Mouse (Mus musculus): ENCODE data around the gene Slc39a7. TPM values are rescaled to one million over a fixed set of nuclear protein-coding genes. Genes with fewer than 3 reads are reported as not detected.

Gene Slc39a7
- total and polyA plus RNA-seq, 2 experiments from 2014 or later = 152 to 229 TPM

DNA sequence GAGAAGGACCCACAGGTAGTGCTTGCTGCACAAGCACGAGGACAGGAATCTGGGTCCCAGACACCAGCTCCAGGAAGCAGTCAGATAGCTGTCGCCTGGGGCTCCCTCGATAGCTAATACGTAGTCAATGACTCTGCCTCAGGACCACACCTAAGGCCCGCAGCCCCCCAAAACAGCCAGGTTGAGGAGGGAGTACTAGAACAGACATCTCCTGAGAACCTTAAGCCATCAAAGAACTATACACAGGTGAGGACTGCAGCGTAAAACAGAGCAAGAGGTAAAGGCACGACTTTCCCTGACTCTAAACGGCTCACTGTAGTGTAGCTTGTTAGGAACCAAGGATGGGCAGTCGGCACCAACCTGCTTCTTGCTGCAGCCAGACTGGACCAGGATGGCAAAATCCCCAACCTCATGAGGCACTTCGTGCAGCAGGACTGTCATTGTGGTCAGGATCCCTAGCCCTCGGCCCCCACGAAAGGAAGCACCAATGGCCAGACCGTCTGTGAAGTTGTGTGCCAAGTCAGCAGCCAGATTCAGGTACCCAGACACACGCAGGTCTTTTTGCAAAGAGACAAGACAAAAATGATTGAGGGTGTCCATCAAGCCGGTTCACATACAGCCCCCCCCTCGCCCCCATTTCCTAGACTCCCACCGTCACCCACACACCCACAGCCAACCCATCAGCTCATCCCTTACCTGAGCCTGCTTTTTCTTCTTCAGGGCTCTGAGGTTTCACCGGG lies 2.2 kb downstream of the Slc39a7 start:
- H3K27ac ChIP-seq (ENCODE audit: low read depth, low read length) = no peak overlapping the region
- no peak for TF ChIP-seq CTCF (IDR thresholded peaks at IDR 0.05)
- H3K4me2 ChIP-seq (ENCODE audit: low read depth, low read length, poor library complexity, severe bottlenecking) = peak overlapping the region; percentile 97
- peaks cover 37% of the 10 kb centered on the region for H3K4me1 ChIP-seq (ENCODE audit: insufficient read depth, low read length)
- DNase-seq (ENCODE audit: low spot score) (no peak), ATAC-seq (ENCODE audit: low FRiP score) (no peak)
- no peaks in the 10 kb centered on the region for H3K9me3 ChIP-seq (ENCODE audit: low read length)
- no peaks in the 10 kb centered on the region for H3K27me3 ChIP-seq (ENCODE audit: insufficient read depth, low read length)
- H3K4me3 ChIP-seq (ENCODE audit: low read depth, low read length) = no peak overlapping the region
- peaks cover 16% of the 10 kb centered on the region for H3K36me3 ChIP-seq (ENCODE audit: insufficient read depth, low read length)
- peak overlapping the region; percentile 96; the same call in 1 of the 2 replicates for H3K9ac ChIP-seq (replicated peaks; ENCODE audit: low read length, poor library complexity, severe bottlenecking)
- WGBS = 80% methylated on average over 18 of the region's 18 CpGs

DNA sequence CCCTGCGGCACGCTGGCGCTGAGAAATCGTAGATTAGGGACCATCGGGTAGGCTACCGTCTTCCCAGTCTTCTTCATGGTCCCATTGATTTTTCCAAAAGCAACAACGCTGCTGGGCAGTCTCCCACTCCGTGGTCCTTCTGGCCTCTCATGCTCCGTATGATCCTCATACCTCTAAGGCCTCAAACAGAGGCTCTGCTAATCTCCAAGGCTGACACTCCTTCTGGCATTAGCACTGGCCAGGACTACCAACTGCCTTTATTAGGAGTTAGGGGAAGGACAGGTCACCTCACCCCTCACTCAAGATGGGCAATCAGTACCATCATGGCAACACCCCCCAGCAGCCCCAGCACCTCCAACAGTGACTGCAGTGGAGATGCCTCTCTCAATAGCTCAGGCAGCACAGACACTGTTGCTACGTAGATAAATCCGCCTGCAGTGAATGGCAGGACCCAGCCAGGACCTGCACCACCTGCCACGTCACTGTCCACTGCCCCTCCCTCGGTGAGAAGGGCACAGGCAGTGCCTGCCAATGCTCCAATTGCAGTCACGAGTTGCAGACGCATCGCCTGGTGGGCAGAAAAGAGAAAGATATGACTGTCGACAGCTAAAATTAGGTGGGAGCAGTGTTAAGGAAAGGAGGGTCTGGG lies 2.9 kb downstream of the Slc39a7 start:
- DNase-seq (ENCODE audit: low spot score) (no peak), ATAC-seq (ENCODE audit: low FRiP score) (no peak)
- Histone ChIP-seq H3K27me3 (ENCODE audit: insufficient read depth, low read length) (no peaks in the 10 kb centered on the region), H3K9me3 (ENCODE audit: low read length) (no peaks in the 10 kb centered on the region), H3K4me2 (ENCODE audit: low read depth, low read length, poor library complexity, severe bottlenecking) (peak overlapping the region; percentile 97), H3K27ac (ENCODE audit: low read depth, low read length) (peak overlapping the region; percentile 77; the same call in 1 of the 2 replicates), H3K4me1 (ENCODE audit: insufficient read depth, low read length) (peaks cover 42% of the 10 kb centered on the region), H3K4me3 (ENCODE audit: low read depth, low read length) (no peak overlapping the region), H3K36me3 (ENCODE audit: insufficient read depth, low read length) (peaks cover 16% of the 10 kb centered on the region), H3K9ac (replicated peaks; ENCODE audit: low read length, poor library complexity, severe bottlenecking) (0 out of 2 replicates have a peak overlapping the region, but pooled peaks have one; percentile 19)
- no peak for TF ChIP-seq CTCF (IDR thresholded peaks at IDR 0.05)
- 45% methylated on average over 17 of the region's 17 CpGs for WGBS

DNA sequence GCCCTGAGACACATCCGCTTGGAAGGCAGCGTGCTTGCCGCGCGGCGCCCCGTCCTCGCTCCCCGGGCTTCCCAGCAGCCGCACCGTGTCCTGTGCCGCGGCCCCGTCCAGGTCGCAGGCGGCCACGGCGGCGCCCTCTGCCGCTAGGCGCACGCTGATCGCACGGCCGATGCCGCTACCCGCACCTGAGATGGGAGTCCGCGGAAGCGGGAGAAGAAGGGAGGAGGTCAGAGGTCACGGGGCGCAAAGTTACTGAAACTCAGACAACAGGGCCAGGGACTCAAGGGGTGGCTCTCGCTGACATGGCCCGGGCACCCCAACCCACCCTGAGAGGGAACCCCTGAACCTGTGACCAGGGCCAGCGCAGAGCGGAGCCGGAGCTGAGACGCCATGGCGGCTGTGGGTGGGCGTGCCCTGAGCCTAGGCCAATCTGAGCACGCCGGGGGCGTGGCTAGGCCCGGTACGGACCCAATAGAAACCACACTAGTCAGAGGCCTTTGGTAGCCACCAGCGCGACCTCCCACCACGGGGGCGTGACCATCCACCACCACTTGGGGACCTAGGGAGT lies 3.7 kb downstream of the Slc39a7 start, which contains the start of gene H2-Ke6:
TSS of gene H2-Ke6 (minus strand) at position 405 of the 568 bp plus-strand sequence.
- Histone ChIP-seq H3K9me3 (ENCODE audit: low read length) (no peaks in the 10 kb centered on the region), H3K27ac (ENCODE audit: low read depth, low read length) (peak within 1 kb of the TSS; percentile 77), H3K4me1 (ENCODE audit: insufficient read depth, low read length) (peaks cover 36% of the 10 kb centered on the region), H3K27me3 (ENCODE audit: insufficient read depth, low read length) (no peaks in the 10 kb centered on the region), H3K9ac (replicated peaks; ENCODE audit: low read length, poor library complexity, severe bottlenecking) (peak within 1 kb of the TSS; percentile 64), H3K36me3 (ENCODE audit: insufficient read depth, low read length) (peaks cover 16% of the 10 kb centered on the region), H3K4me3 (ENCODE audit: low read depth, low read length) (peak within 1 kb of the TSS; percentile 60), H3K4me2 (ENCODE audit: low read depth, low read length, poor library complexity, severe bottlenecking) (peak within 1 kb of the TSS; percentile 97)
- 1% methylated on average over 49 of the region's 49 CpGs for WGBS
- ATAC-seq (ENCODE audit: low FRiP score) = peak; percentile 55
- peak; percentile 96 for DNase-seq (ENCODE audit: low spot score)
- TF ChIP-seq CTCF (IDR thresholded peaks at IDR 0.05) = no peak

DNA sequence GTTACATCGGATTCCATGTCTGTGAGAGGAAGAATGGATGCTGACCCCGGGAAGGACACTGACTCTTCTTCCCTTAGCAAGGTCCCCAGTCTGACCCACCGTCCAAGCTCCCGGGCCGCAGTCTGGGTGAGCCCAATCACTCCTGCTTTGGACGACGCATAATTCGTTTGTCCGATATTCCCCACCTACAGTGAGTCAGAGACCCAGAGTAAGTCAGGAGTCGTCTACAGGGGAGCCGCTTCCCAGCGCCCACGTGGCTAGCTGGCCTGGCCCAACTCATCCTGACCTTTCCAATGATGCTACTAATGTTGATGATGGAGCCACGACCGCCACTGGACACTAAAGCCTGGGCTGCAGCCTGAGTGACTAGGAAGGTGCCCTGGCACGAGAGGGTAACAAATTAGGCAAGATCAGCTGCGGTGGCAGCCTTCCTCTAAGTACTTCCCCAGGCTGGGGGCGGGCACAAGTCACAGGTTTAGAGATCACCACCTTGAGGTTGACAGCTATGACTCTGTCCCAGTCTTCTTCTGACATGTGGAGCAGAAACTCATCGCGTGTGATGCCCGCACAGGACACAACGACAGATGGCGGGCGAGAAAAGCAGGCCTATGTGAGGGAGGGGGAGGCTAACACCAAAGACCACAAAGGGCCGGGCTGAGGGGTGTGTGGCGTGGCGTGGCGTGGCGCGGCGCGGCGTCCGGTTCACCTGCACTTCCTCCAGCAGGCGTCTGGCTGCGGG lies 4.4 kb downstream of the Slc39a7 start:
- H3K4me1 ChIP-seq (ENCODE audit: insufficient read depth, low read length) = peaks cover 35% of the 10 kb centered on the region; the same call in 1 of the 2 replicates

DNA sequence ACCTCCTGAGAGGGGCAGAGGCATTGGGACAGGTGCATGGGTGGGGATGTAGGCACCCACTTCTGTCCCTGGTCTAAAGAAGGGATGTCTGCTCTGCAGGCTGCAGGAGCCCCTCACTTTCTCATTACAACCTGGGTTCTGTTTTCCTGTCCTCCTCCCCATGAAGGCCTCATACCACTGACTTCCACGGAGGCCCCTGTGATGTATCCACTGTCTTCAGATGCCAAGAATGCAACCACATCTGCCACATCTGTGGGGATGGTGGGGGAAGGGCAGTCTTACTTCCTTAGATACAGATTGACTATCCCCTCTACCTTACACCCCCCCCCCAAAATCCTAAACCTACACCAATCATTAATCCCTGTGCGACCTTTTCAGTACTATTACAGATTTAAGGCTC lies 5.3 kb downstream of the Slc39a7 start:
- H3K9ac ChIP-seq (replicated peaks; ENCODE audit: low read length, poor library complexity, severe bottlenecking) = no peak overlapping the region; the same call in 1 of the 2 replicates
- peak overlapping the region; percentile 97 for H3K4me2 ChIP-seq (ENCODE audit: low read depth, low read length, poor library complexity, severe bottlenecking)
- peaks cover 35% of the 10 kb centered on the region; the same call in 1 of the 2 replicates for H3K4me1 ChIP-seq (ENCODE audit: insufficient read depth, low read length)
- peaks cover 20% of the 10 kb centered on the region for H3K36me3 ChIP-seq (ENCODE audit: insufficient read depth, low read length)
- no peaks in the 10 kb centered on the region for H3K9me3 ChIP-seq (ENCODE audit: low read length)
- peak overlapping the region; percentile 97; the same call in 1 of the 2 replicates for H3K27ac ChIP-seq (ENCODE audit: low read depth, low read length)
- DNase-seq (ENCODE audit: low spot score) = no peak
- no peak for TF ChIP-seq CTCF (IDR thresholded peaks at IDR 0.05)
- no peak overlapping the region for H3K4me3 ChIP-seq (ENCODE audit: low read depth, low read length)
- ATAC-seq (ENCODE audit: low FRiP score) = no peak
- H3K27me3 ChIP-seq (ENCODE audit: insufficient read depth, low read length) = no peaks in the 10 kb centered on the region
- 8% methylated on average over 2 of the region's 2 CpGs for WGBS

More for the DNA sequence above, 4.4 kb downstream of the Slc39a7 start:
- H3K4me3 ChIP-seq (ENCODE audit: low read depth, low read length) = peak overlapping the region; percentile 60
- no peak for DNase-seq (ENCODE audit: low spot score)
- ATAC-seq (ENCODE audit: low FRiP score) = no peak
- no peaks in the 10 kb centered on the region for H3K27me3 ChIP-seq (ENCODE audit: insufficient read depth, low read length)
- peaks cover 16% of the 10 kb centered on the region for H3K36me3 ChIP-seq (ENCODE audit: insufficient read depth, low read length)
- peak overlapping the region; percentile 64 for H3K9ac ChIP-seq (replicated peaks; ENCODE audit: low read length, poor library complexity, severe bottlenecking)
- WGBS = 5% methylated on average over 36 of the region's 36 CpGs
- peak overlapping the region; percentile 97 for H3K4me2 ChIP-seq (ENCODE audit: low read depth, low read length, poor library complexity, severe bottlenecking)
- TF ChIP-seq CTCF (IDR thresholded peaks at IDR 0.05) = no peak
- H3K9me3 ChIP-seq (ENCODE audit: low read length) = no peaks in the 10 kb centered on the region
- peak overlapping the region; percentile 77 for H3K27ac ChIP-seq (ENCODE audit: low read depth, low read length)
